Mouse (Mus musculus) kidney, adult 2 months (tissue): ENCODE data around the gene Meis1. TPM values are rescaled to one million over a fixed set of nuclear protein-coding genes. Genes with fewer than 3 reads are reported as not detected.
A peak's percentile ranks its signal among the peaks of the same experiment; 100 is the strongest.

Source experiments
- DNase-seq: peaks from one replicate; pipeline ENCODE4 v3.0.0; 2021
- H3K27ac ChIP-seq: fragments of 200-500 bp; 2 replicates; pipeline ENCODE4 v1.5.1; 2012; ENCODE audit warnings: low read depth, low read length, control low read depth, inconsistent platforms; ENCODE audit not compliant: insufficient read depth
- H3K27me3 ChIP-seq: fragments of 200-500 bp; replicated peaks from 2 replicates; pipeline ENCODE4 v1.6.1; 2012; ENCODE audit warnings: mild to moderate bottlenecking, moderate library complexity, low read length, inconsistent platforms; ENCODE audit not compliant: control insufficient read depth, insufficient read depth
- H3K36me3 ChIP-seq: fragments of 200-500 bp; 2 replicates; pipeline ENCODE4 v1.6.1; 2012; ENCODE audit warnings: mild to moderate bottlenecking, moderate library complexity, low read length, inconsistent platforms; ENCODE audit not compliant: control insufficient read depth, insufficient read depth
- H3K4me1 ChIP-seq: fragments of 200-500 bp; 2 replicates; pipeline ENCODE4 v1.6.1; 2011; ENCODE audit warnings: low read length; ENCODE audit not compliant: control insufficient read depth, insufficient read depth
- H3K4me3 ChIP-seq: fragments of 200-500 bp; 2 replicates; pipeline ENCODE4 v1.5.1; 2011; ENCODE audit warnings: mild to moderate bottlenecking, low read depth, low read length, control low read depth; ENCODE audit not compliant: insufficient read depth
- CTCF ChIP-seq: fragments of 200-500 bp; conservative IDR thresholded peaks from 2 replicates; pipeline ENCODE4 v1.5.1; 2011; ENCODE audit warnings: low read depth, mild to moderate bottlenecking, control low read depth, low read length, moderate library complexity, mixed read lengths; ENCODE audit not compliant: insufficient read depth, insufficient read length
- POLR2A ChIP-seq: fragments of 200-500 bp; IDR thresholded peaks from one replicate; pipeline ENCODE4 v1.6.1; 2011; ENCODE audit warnings: low read depth, low read length, control low read depth
- WGBS: fragments of 180-500 bp; shearing (Covaris S2); methylation state at CpG from one replicate; pipeline ENCODE4 v1.1.7; 2018; 5-methylcytosine and 5-hydroxymethylcytosine counted together
- polyA plus RNA-seq: library from polyadenylated mRNA; depleted of rRNA; stranded (reverse); fragments of >200 nt; gene quantifications from 2 replicates; pipeline ENCODE4 v1.2.3, GENCODE M21; 2012; rRNA removed

The Meis1 gene
- polyA plus RNA-seq: 6.2 TPM in 2 replicates

GRCm38 (mm10) chr11:19018489-19019203, at the start of gene Meis1:
Gene Meis1 (minus strand): TSS chr11:19018985.
- H3K36me3 ChIP-seq: no peaks in the 10 kb centered on the region
- H3K27ac ChIP-seq: peak within 1 kb of the TSS; percentile 66
- DNase-seq: peak; percentile 93
- no peaks in the 10 kb centered on the region for H3K27me3 ChIP-seq
- TF ChIP-seq POLR2A: peak; percentile 92
- TF ChIP-seq CTCF: no peak
- 2% methylated on average over 29 of the region's 29 CpGs for WGBS
- H3K4me3 ChIP-seq: peak within 1 kb of the TSS; percentile 66
- no peaks in the 10 kb centered on the region for H3K4me1 ChIP-seq

DNA sequence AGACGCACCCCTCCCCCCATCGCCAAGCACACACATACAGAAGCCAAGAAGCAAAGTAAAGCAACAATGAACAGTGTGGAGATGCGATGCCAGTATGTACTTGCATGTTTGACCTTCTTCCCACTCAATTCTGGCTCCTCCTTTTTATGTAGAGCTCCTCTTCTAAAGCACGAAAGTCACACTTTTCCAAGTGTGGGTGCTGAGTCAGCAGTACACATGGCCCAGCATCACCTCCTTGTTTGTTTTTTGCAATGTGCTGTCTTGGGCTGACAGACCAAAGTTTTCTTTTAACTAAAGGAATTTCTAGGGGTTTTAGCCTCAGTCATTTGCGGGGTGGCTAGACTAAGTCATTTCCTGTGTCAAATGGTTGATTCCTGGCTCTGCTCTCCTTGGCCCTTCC, 48.5 kb upstream of the Meis1 start:
- no peaks in the 10 kb centered on the region for H3K4me1 ChIP-seq
- WGBS: 76% methylated on average over 5 of the region's 5 CpGs
- no peak overlapping the region for H3K4me3 ChIP-seq
- H3K27ac ChIP-seq: no peak overlapping the region
- no peak for TF ChIP-seq CTCF
- no peak for TF ChIP-seq POLR2A
- no peaks in the 10 kb centered on the region for H3K36me3 ChIP-seq
- no peak for DNase-seq
- no peaks in the 10 kb centered on the region for H3K27me3 ChIP-seq

DNA sequence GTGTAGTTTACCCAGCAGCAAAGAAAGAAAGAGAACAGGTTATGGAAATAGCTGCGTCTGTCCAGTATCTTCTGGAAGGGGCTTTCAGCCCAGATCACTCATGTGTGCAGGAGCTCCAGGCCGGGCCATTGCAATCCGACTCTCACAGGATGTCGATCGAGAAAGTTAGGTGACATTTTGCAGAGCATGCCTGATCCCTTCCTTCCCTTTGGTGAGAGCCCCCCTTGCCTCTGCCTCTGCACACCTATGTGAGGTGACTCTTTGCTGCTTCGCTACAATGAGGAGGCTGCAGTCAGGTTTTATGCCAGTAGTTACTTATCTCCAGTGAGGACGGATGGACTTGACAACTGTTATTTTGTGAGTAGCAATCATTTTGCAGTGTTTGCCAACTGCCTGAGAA, 30.5 kb upstream of the Meis1 start:
- H3K4me1 ChIP-seq: no peaks in the 10 kb centered on the region
- H3K27ac ChIP-seq: no peak overlapping the region
- no peaks in the 10 kb centered on the region for H3K27me3 ChIP-seq
- no peaks in the 10 kb centered on the region for H3K36me3 ChIP-seq
- no peak for DNase-seq
- TF ChIP-seq POLR2A: no peak
- no peak for TF ChIP-seq CTCF
- no peak overlapping the region for H3K4me3 ChIP-seq
- WGBS: 45% methylated on average over 7 of the region's 7 CpGs

GRCm38 (mm10) chr11:19036595-19037166, 17.9 kb upstream of the Meis1 start:
- Histone ChIP-seq H3K4me1 (no peaks in the 10 kb centered on the region), H3K27ac (no peak overlapping the region), H3K36me3 (no peaks in the 10 kb centered on the region), H3K4me3 (no peak overlapping the region), H3K27me3 (no peaks in the 10 kb centered on the region)
- DNase-seq: no peak
- TF ChIP-seq POLR2A: no peak
- TF ChIP-seq CTCF: no peak
- 91% methylated on average over 10 of the region's 10 CpGs for WGBS

DNA sequence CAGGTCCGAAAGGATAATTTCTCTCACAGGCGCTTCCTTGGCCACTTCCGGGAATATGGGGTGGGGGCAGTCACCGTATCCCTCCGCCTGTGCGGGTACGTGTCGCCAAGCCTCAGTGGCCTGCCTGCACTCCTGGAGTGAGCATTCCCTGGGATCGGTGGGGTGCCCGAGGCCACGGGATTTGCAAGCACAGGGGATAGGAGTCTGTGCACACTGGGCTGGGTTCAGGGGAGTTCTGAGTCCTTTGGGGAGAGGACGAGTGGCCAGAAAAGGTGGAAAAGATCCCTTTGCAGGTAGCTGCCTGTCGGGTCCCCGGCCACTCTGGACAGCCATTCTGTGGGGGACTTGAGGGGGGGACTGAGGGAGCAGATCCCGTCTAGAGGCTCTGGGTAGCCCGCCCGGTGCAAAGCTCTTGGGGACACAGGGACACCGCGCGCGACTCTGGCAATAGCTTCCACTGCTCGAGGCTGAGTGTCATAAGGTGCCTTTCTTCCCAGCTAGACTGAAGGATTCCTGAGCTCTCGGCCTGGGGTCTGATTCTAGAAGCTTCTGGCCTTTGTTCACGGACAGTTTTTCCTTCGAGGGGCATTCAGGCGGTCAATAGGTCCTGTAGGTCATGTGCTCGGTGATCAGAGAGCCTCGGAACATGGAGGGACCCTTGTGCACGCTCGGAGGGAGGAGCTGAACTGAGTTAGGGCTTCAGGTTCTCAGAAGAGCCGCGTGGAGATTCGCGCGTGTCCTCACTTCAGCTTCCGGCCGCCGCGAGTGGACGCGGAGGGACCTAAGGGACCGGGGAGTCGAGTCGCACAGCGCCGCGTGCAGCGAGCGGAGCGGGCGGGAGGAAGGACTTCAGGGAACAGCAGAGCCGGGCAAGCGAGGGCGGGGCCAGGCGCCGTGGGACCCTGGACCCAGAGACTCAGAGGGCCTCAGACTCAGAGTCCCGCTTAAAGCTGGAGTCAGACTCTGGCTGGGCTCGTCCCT, 8.1 kb upstream of the Meis1 start:
- DNase-seq: peak; percentile 65
- Histone ChIP-seq H3K27me3 (0 out of 2 replicates have a peak, but pooled peaks cover 2% of the 10 kb centered on the region), H3K4me3 (peak overlapping the region; percentile 57), H3K27ac (no peak overlapping the region; the same call in 1 of the 2 replicates), H3K36me3 (no peaks in the 10 kb centered on the region), H3K4me1 (no peaks in the 10 kb centered on the region; the same call in 1 of the 2 replicates)
- TF ChIP-seq POLR2A (no peak), CTCF (no peak)
- under 1% methylated on average over 58 of the region's 58 CpGs for WGBS

DNA sequence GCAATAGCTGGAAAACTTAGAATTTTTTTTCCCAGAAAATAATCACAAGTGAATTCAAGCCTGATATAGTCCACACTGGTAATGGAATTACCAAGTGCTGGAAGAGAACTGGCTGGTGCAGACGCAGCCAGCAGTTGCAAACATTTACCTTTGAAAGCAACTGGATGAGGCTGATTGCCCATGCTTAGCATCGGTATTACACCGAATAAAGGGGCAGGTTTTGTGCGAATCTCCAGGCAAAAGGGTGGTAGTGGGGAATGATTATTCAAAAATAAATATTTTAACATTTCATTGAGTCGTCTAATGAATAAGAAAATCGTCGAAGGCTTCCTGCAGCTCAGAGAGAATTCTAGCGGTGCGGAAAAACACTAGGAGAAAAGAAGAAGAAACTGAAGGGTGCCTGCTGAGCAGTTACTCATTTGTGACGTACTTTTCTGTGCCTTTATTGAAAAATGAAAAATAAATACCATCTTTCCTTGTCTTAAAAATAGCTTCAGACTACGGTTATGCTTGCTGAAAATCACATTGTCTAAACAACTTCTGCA, 7.3 kb upstream of the Meis1 start:
- no peaks in the 10 kb centered on the region; the same call in 1 of the 2 replicates for H3K4me1 ChIP-seq
- H3K27me3 ChIP-seq: 0 out of 2 replicates have a peak, but pooled peaks cover 2% of the 10 kb centered on the region
- 22% methylated on average over 11 of the region's 11 CpGs for WGBS
- no peaks in the 10 kb centered on the region for H3K36me3 ChIP-seq
- no peak for DNase-seq
- no peak for TF ChIP-seq POLR2A
- no peak for TF ChIP-seq CTCF
- no peak overlapping the region for H3K4me3 ChIP-seq
- H3K27ac ChIP-seq: no peak overlapping the region
